Mouse (Mus musculus) MEL (cell line): ENCODE results near the gene Racgap1. TPM values are rescaled to one million over a fixed set of nuclear protein-coding genes. Genes with fewer than 3 reads are reported as not detected.

Experiments
- DNase-seq: peaks from one replicate; pipeline ENCODE4 v3.0.0; 2011; ENCODE audit warnings: low read depth, low spot score
- H3K27ac ChIP-seq: 2 replicates; pipeline ENCODE4 v1.5.1; 2012; ENCODE audit warnings: low read depth, mild to moderate bottlenecking, control low read depth, low read length, moderate library complexity; ENCODE audit not compliant: control insufficient read depth
- H3K27me3 ChIP-seq, 2 experiments: fragments of 150-350 bp in 1 of 2; sonication (generic) in 1 of 2; 2 replicates each; pipeline ENCODE4 v1.6.1; 2012; ENCODE audit warnings: low read length in 2 of 2, mild to moderate bottlenecking in 2 of 2, improper control_type of control experiment in 1 of 2, moderate library complexity in 1 of 2; ENCODE audit not compliant: insufficient read depth in 2 of 2, control insufficient read depth in 1 of 2
- H3K36me3 ChIP-seq, 2 experiments: 2 replicates each; pipeline ENCODE4 v1.6.1; 2012 to 2014; ENCODE audit warnings: low read length in 2 of 2, improper control_type of control experiment in 1 of 2, inconsistent platforms in 1 of 2, mild to moderate bottlenecking in 1 of 2; ENCODE audit not compliant: insufficient read depth in 2 of 2, control insufficient read depth in 1 of 2
- H3K4me1 ChIP-seq, 2 experiments: fragments of 150-350 bp in 1 of 2; sonication (generic) in 1 of 2; 2 replicates each; pipeline ENCODE4 v1.6.1; 2012; ENCODE audit warnings: low read length in 2 of 2, improper control_type of control experiment in 1 of 2, mild to moderate bottlenecking in 1 of 2; ENCODE audit not compliant: insufficient read depth in 2 of 2, control insufficient read depth in 1 of 2
- H3K4me3 ChIP-seq, 2 experiments: fragments of 150-350 bp in 1 of 2; sonication (generic) in 1 of 2; 2 replicates each; pipeline ENCODE4 v1.5.1; 2012; ENCODE audit warnings: low read depth in 2 of 2, low read length in 2 of 2, mild to moderate bottlenecking in 2 of 2, moderate library complexity in 2 of 2, control low read depth in 1 of 2, improper control_type of control experiment in 1 of 2; ENCODE audit not compliant: control insufficient read depth in 1 of 2, insufficient read depth in 1 of 2
- H3K79me2 ChIP-seq: 2 replicates; pipeline ENCODE4 v1.6.1; 2012; ENCODE audit warnings: mild to moderate bottlenecking, low read length, moderate library complexity; ENCODE audit not compliant: control insufficient read depth, poor library complexity, insufficient read depth
- H3K9ac ChIP-seq: 2 replicates; pipeline ENCODE4 v1.6.1; 2012; ENCODE audit warnings: low read depth, mild to moderate bottlenecking, control low read depth, low read length, moderate library complexity; ENCODE audit not compliant: control insufficient read depth, poor library complexity, severe bottlenecking
- H3K9me3 ChIP-seq: fragments of 150-350 bp; sonication (generic); replicated peaks from 2 replicates; pipeline ENCODE4 v1.6.1; 2012; ENCODE audit warnings: mild to moderate bottlenecking, low read length, improper control_type of control experiment, moderate library complexity; ENCODE audit not compliant: insufficient read depth
- CHD1 ChIP-seq: IDR thresholded peaks from 2 replicates; pipeline ENCODE4 v1.6.1; 2012; ENCODE audit warnings: low read depth, mild to moderate bottlenecking, inconsistent platforms, low read length, improper control_type of control experiment
- CHD2 ChIP-seq: IDR thresholded peaks from 2 replicates; pipeline ENCODE4 v1.6.1; 2011; ENCODE audit warnings: low read length, improper control_type of control experiment
- CTCF ChIP-seq, 3 experiments: IDR thresholded peaks in 2 of 3; conservative IDR thresholded peaks in 1 of 3; 2 replicates each; pipeline ENCODE4 v1.5.1; 2011 to 2012; ENCODE audit warnings: low read length in 3 of 3, low read depth in 2 of 3, mild to moderate bottlenecking in 2 of 3, improper control_type of control experiment in 1 of 3, inconsistent platforms in 1 of 3, mixed read lengths in 1 of 3, moderate library complexity in 1 of 3; ENCODE audit not compliant: control insufficient read depth in 1 of 3, insufficient read depth in 1 of 3, poor library complexity in 1 of 3, severe bottlenecking in 1 of 3
- E2F4 ChIP-seq: IDR thresholded peaks from 2 replicates; pipeline ENCODE4 v1.6.1; 2011; ENCODE audit warnings: low read depth, low read length, improper control_type of control experiment, borderline replicate concordance
- ELF1 ChIP-seq: IDR thresholded peaks from 2 replicates; pipeline ENCODE4 v1.6.1; 2014; ENCODE audit warnings: low read depth, mild to moderate bottlenecking, inconsistent platforms, low read length, improper control_type of control experiment, moderate library complexity
- EP300 ChIP-seq, 2 experiments: IDR thresholded peaks; 2 replicates each; pipeline ENCODE4 v1.6.1; 2011; ENCODE audit warnings: improper control_type of control experiment in 2 of 2, low read length in 2 of 2, low read depth in 1 of 2, mild to moderate bottlenecking in 1 of 2
- ETS1 ChIP-seq: IDR thresholded peaks from 2 replicates; pipeline ENCODE4 v1.6.1; 2012; ENCODE audit warnings: low read depth, mild to moderate bottlenecking, inconsistent platforms, low read length, improper control_type of control experiment, moderate library complexity
- HCFC1 ChIP-seq: IDR thresholded peaks from 2 replicates; pipeline ENCODE4 v1.6.1; 2012; ENCODE audit warnings: low read depth, mild to moderate bottlenecking, inconsistent platforms, low read length, improper control_type of control experiment, moderate library complexity
- JUND ChIP-seq: IDR thresholded peaks from 2 replicates; pipeline ENCODE4 v1.6.1; 2011; ENCODE audit warnings: low read depth, mild to moderate bottlenecking, improper control_type of control experiment, low read length
- MAFK ChIP-seq: IDR thresholded peaks from 2 replicates; pipeline ENCODE4 v1.6.1; 2011; ENCODE audit warnings: low read depth, mild to moderate bottlenecking, low read length, improper control_type of control experiment, borderline replicate concordance
- MAX ChIP-seq: IDR thresholded peaks from 2 replicates; pipeline ENCODE4 v1.6.1; 2011; ENCODE audit warnings: low read length, improper control_type of control experiment
- MEF2A ChIP-seq: IDR thresholded peaks from 2 replicates; pipeline ENCODE4 v1.6.1; 2014; ENCODE audit warnings: low read depth, mild to moderate bottlenecking, inconsistent platforms, low read length, improper control_type of control experiment; ENCODE audit not compliant: poor library complexity, insufficient replicate concordance, severe bottlenecking; ENCODE audit errors: extremely low read depth
- MXI1 ChIP-seq: IDR thresholded peaks from 2 replicates; pipeline ENCODE4 v1.6.1; 2011; ENCODE audit warnings: mild to moderate bottlenecking, low read depth, low read length, improper control_type of control experiment
- MYC ChIP-seq: IDR thresholded peaks from 2 replicates; pipeline ENCODE4 v1.6.1; 2011; ENCODE audit warnings: low read depth, mild to moderate bottlenecking, low read length, improper control_type of control experiment, moderate library complexity
- NELFE ChIP-seq: IDR thresholded peaks from 2 replicates; pipeline ENCODE4 v1.6.1; 2011; ENCODE audit warnings: low read depth, low read length, improper control_type of control experiment
- POLR2A ChIP-seq, 2 experiments: IDR thresholded peaks; 2 replicates each; pipeline ENCODE4 v1.6.1; 2011 to 2012; ENCODE audit warnings: low read length in 2 of 2, mild to moderate bottlenecking in 2 of 2, control low read depth in 1 of 2, improper control_type of control experiment in 1 of 2, low read depth in 1 of 2, moderate library complexity in 1 of 2; ENCODE audit not compliant: control insufficient read depth in 1 of 2, insufficient read depth in 1 of 2, poor library complexity in 1 of 2
- POLR2AphosphoS2 ChIP-seq: IDR thresholded peaks from 2 replicates; pipeline ENCODE4 v1.6.1; 2011; ENCODE audit warnings: low read length, improper control_type of control experiment
- POLR2AphosphoS5 ChIP-seq: IDR thresholded peaks from 2 replicates; pipeline ENCODE4 v1.6.1; 2012; ENCODE audit warnings: low read depth, borderline replicate concordance, mild to moderate bottlenecking, inconsistent platforms, low read length, moderate library complexity, mixed read lengths
- RAD21 ChIP-seq: IDR thresholded peaks from 2 replicates; pipeline ENCODE4 v1.6.1; 2011; ENCODE audit warnings: mild to moderate bottlenecking, low read depth, low read length, improper control_type of control experiment
- RCOR1 ChIP-seq: IDR thresholded peaks from 2 replicates; pipeline ENCODE4 v1.6.1; 2012; ENCODE audit warnings: low read depth, mild to moderate bottlenecking, inconsistent platforms, low read length, improper control_type of control experiment
- SIN3A ChIP-seq: IDR thresholded peaks from 2 replicates; pipeline ENCODE4 v1.6.1; 2012; ENCODE audit warnings: low read length, improper control_type of control experiment, inconsistent platforms
- SMC3 ChIP-seq: IDR thresholded peaks from 2 replicates; pipeline ENCODE4 v1.6.1; 2011; ENCODE audit warnings: low read depth, low read length, improper control_type of control experiment
- TAL1 ChIP-seq: IDR thresholded peaks from 2 replicates; pipeline ENCODE4 v1.6.1; 2012; ENCODE audit warnings: mild to moderate bottlenecking, inconsistent platforms, low read length, moderate library complexity, mixed read lengths
- TBP ChIP-seq: IDR thresholded peaks from 2 replicates; pipeline ENCODE4 v1.8.0; 2011; ENCODE audit warnings: low read depth, low read length, improper control_type of control experiment
- TCF12 ChIP-seq: IDR thresholded peaks from 2 replicates; pipeline ENCODE4 v1.6.1; 2014; ENCODE audit warnings: low read depth, mild to moderate bottlenecking, inconsistent platforms, low read length, improper control_type of control experiment, moderate library complexity
- UBTF ChIP-seq: IDR thresholded peaks from 2 replicates; pipeline ENCODE4 v1.6.1; 2012; ENCODE audit warnings: low read depth, mild to moderate bottlenecking, inconsistent platforms, low read length, improper control_type of control experiment, moderate library complexity, borderline replicate concordance; ENCODE audit not compliant: insufficient read depth
- USF1 ChIP-seq: IDR thresholded peaks from 2 replicates; pipeline ENCODE4 v1.6.1; 2014; ENCODE audit warnings: low read depth, mild to moderate bottlenecking, inconsistent platforms, low read length, improper control_type of control experiment, moderate library complexity
- USF2 ChIP-seq, 2 experiments: IDR thresholded peaks; 2 replicates each; pipeline ENCODE4 v1.6.1; 2011 to 2012; ENCODE audit warnings: improper control_type of control experiment in 2 of 2, low read length in 2 of 2, borderline replicate concordance in 1 of 2, inconsistent platforms in 1 of 2, low read depth in 1 of 2, mild to moderate bottlenecking in 1 of 2; ENCODE audit not compliant: insufficient read depth in 1 of 2
- ZC3H11A ChIP-seq: IDR thresholded peaks from 2 replicates; pipeline ENCODE4 v1.6.1; 2012; ENCODE audit warnings: low read depth, mild to moderate bottlenecking, inconsistent platforms, low read length, improper control_type of control experiment
- ZKSCAN1 ChIP-seq: IDR thresholded peaks from 2 replicates; pipeline ENCODE4 v1.6.1; 2012; ENCODE audit warnings: low read depth, mild to moderate bottlenecking, inconsistent platforms, low read length, improper control_type of control experiment, moderate library complexity
- ZMIZ1 ChIP-seq: IDR thresholded peaks from 2 replicates; pipeline ENCODE4 v1.6.1; 2012; ENCODE audit warnings: low read depth, mild to moderate bottlenecking, inconsistent platforms, low read length, improper control_type of control experiment, moderate library complexity
- polyA plus RNA-seq, 2 experiments: library from polyadenylated mRNA; stranded (reverse) in 1 of 2; unstranded in 1 of 2; fragments of >175 nt in 1 of 2; fragments of >200 nt in 1 of 2; gene quantifications; 2 replicates each; pipeline versions ENCODE4 v1.2.1 to v1.2.4; 2012; ENCODE audit warnings: low replicate concordance in 2 of 2, low read depth in 1 of 2; ENCODE audit not compliant: insufficient read length in 2 of 2, insufficient read depth in 1 of 2, missing spikeins in 1 of 2
- total RNA-seq: library from RNA; depleted of rRNA; stranded (reverse); fragments of 300-350 nt; gene quantifications from 2 replicates; pipeline ENCODE4 v1.2.3, GENCODE M21; 2012

Gene Racgap1
- total and polyA plus RNA-seq, 3 experiments, result 126 to 367 (median 149) TPM

GRCm38 (mm10) chr15:99634702-99635101 is 16.8 kb downstream of the Racgap1 start:
- H3K9ac ChIP-seq, result no peak overlapping the region
- H3K27me3 ChIP-seq, result no peaks in the 10 kb centered on the region
- H3K9me3 ChIP-seq, result no peaks in the 10 kb centered on the region
- no peaks in the 10 kb centered on the region for H3K79me2 ChIP-seq
- H3K4me1 ChIP-seq, result no peaks in the 10 kb centered on the region
- DNase-seq, result peak; percentile 38
- no peak for TF ChIP-seq SMC3
- TF ChIP-seq POLR2A (IDR thresholded peaks at IDR 0.05; ENCODE audit: control insufficient read depth in 1 of 2, insufficient read depth in 1 of 2, low read depth in 1 of 2, low read length in 2 of 2, poor library complexity in 1 of 2), result no peak
- TF ChIP-seq CTCF (IDR thresholded peaks at IDR 0.05 in 2 of 3, conservative IDR thresholded peaks at IDR 0.05 in 1 of 3; ENCODE audit: control insufficient read depth in 1 of 3, insufficient read depth in 1 of 3, low read depth in 2 of 3, low read length in 3 of 3, poor library complexity in 1 of 3, severe bottlenecking in 1 of 3), result 0 out of 6 replicates have a peak, but pooled peaks of 1 of the 3 experiments have one; percentile 7
- no peak overlapping the region for H3K4me3 ChIP-seq
- peaks cover 0 to 70% of the 10 kb centered on the region in 2 experiments; a peak in 2 of 4 replicates for H3K36me3 ChIP-seq
- H3K27ac ChIP-seq, result no peak overlapping the region

- H3K4me1 ChIP-seq, result no peaks in the 10 kb centered on the region
- peak; percentile 37 to 84 (median 74) for TF ChIP-seq CTCF (IDR thresholded peaks at IDR 0.05 in 2 of 3, conservative IDR thresholded peaks at IDR 0.05 in 1 of 3; ENCODE audit: control insufficient read depth in 1 of 3, insufficient read depth in 1 of 3, low read depth in 2 of 3, low read length in 3 of 3, poor library complexity in 1 of 3, severe bottlenecking in 1 of 3)
- no peak for TF ChIP-seq JUND
- TF ChIP-seq USF1, result no peak
- no peak for TF ChIP-seq TAL1
- no peak for TF ChIP-seq POLR2A (IDR thresholded peaks at IDR 0.05; ENCODE audit: control insufficient read depth in 1 of 2, insufficient read depth in 1 of 2, low read depth in 1 of 2, low read length in 2 of 2, poor library complexity in 1 of 2)
- no peak for TF ChIP-seq E2F4
- no peak for TF ChIP-seq MXI1
- TF ChIP-seq ETS1, result no peak
- no peak for TF ChIP-seq TCF12
- no peak for TF ChIP-seq POLR2AphosphoS5
- TF ChIP-seq HCFC1, result no peak
- peak; percentile 66 for TF ChIP-seq SMC3
- no peak for TF ChIP-seq USF2 (IDR thresholded peaks at IDR 0.05; ENCODE audit: borderline replicate concordance in 1 of 2, insufficient read depth in 1 of 2, low read depth in 1 of 2, low read length in 2 of 2)
- TF ChIP-seq NELFE, result no peak
- TF ChIP-seq MEF2A, result no peak
- TF ChIP-seq RAD21, result peak; percentile 57
- TF ChIP-seq MAX, result no peak
- TF ChIP-seq TBP, result no peak
- no peak for TF ChIP-seq CHD2
- TF ChIP-seq UBTF, result no peak
- TF ChIP-seq MYC, result no peak
- no peak for TF ChIP-seq MAFK
- no peak for TF ChIP-seq ELF1
- TF ChIP-seq CHD1, result no peak
- TF ChIP-seq ZMIZ1, result no peak
- TF ChIP-seq POLR2AphosphoS2, result no peak
- TF ChIP-seq SIN3A, result no peak
- peak; percentile 27; the same call in 1 of the 2 replicates for TF ChIP-seq ZC3H11A
- no peak for TF ChIP-seq RCOR1
- no peak for TF ChIP-seq ZKSCAN1
- no peak for TF ChIP-seq EP300 (IDR thresholded peaks at IDR 0.05; ENCODE audit: low read depth in 1 of 2, low read length in 2 of 2)
- H3K79me2 ChIP-seq, result no peaks in the 10 kb centered on the region
These were observed 19.8 kb downstream of the Racgap1 start for GRCm38 (mm10) chr15:99631618-99632017.

More at GRCm38 (mm10) chr15:99631618-99632017, 19.8 kb downstream of the Racgap1 start:
- H3K27me3 ChIP-seq, result no peaks in the 10 kb centered on the region
- H3K9me3 ChIP-seq, result no peaks in the 10 kb centered on the region
- peaks cover 0 to 70% of the 10 kb centered on the region in 2 experiments; a peak in 2 of 4 replicates for H3K36me3 ChIP-seq
- H3K4me3 ChIP-seq, result no peak overlapping the region
- peak; percentile 81 for DNase-seq
- H3K27ac ChIP-seq, result no peak overlapping the region
- H3K9ac ChIP-seq, result no peak overlapping the region
